Mouse (Mus musculus) intestine, postnatal 0 days (tissue): ENCODE results near the gene Taar7e. TPM values are rescaled to one million over a fixed set of nuclear protein-coding genes. Genes with fewer than 3 reads are reported as not detected.

Experiments used
- ATAC-seq: fragments of 200-750 bp; cut with Nextera tagmentation; 2 replicates; pipeline ENCODE4 v1.8.0; 2017; ENCODE audit warnings: mild to moderate bottlenecking, moderate TSS enrichment, moderate library complexity
- H3K27ac ChIP-seq: fragments of 300-500 bp; sonication (generic); 2 replicates; pipeline ENCODE4 v1.5.1; 2014; ENCODE audit warnings: mild to moderate bottlenecking, low read depth, low read length, moderate library complexity
- H3K27me3 ChIP-seq: fragments of 300-500 bp; sonication (generic); replicated peaks from 2 replicates; pipeline ENCODE4 v1.6.1; 2014; ENCODE audit warnings: low read length, mixed read lengths; ENCODE audit not compliant: control insufficient read depth, insufficient read depth
- H3K36me3 ChIP-seq: fragments of 300-500 bp; sonication (generic); 2 replicates; pipeline ENCODE4 v1.6.1; 2014; ENCODE audit warnings: mild to moderate bottlenecking, moderate library complexity; ENCODE audit not compliant: control insufficient read depth, insufficient read depth
- H3K4me1 ChIP-seq: fragments of 300-500 bp; sonication (generic); replicated peaks from 2 replicates; pipeline ENCODE4 v1.6.1; 2014; ENCODE audit warnings: antibody characterized with exemption, low read length, mixed read lengths; ENCODE audit not compliant: control insufficient read depth, insufficient read depth
- H3K4me2 ChIP-seq: fragments of 300-500 bp; sonication (generic); replicated peaks from 2 replicates; pipeline ENCODE4 v1.6.1; 2014; ENCODE audit warnings: low read depth, mild to moderate bottlenecking, moderate library complexity
- H3K4me3 ChIP-seq: fragments of 300-500 bp; sonication (generic); 2 replicates; pipeline ENCODE4 v1.5.1; 2014; ENCODE audit warnings: low read depth, low read length
- H3K9ac ChIP-seq: fragments of 300-500 bp; sonication (generic); 2 replicates; pipeline ENCODE4 v1.6.1; 2014; ENCODE audit warnings: mild to moderate bottlenecking, low read depth, low read length
- H3K9me3 ChIP-seq: fragments of 300-500 bp; sonication (generic); 2 replicates; pipeline ENCODE4 v1.6.1; 2016; ENCODE audit warnings: mixed run types; ENCODE audit not compliant: control insufficient read depth
- CTCF ChIP-seq: sonication (generic); IDR thresholded peaks from 2 replicates; pipeline ENCODE4 v1.5.1; 2016; ENCODE audit warnings: low read depth, mild to moderate bottlenecking, control low read depth, antibody characterized with exemption, moderate library complexity
- WGBS: fragments of 180-500 bp; shearing (Covaris S2); extraction: QIAGEN DNeasy Blood & Tissue Kit; methylation state at CpG from one replicate; pipeline ENCODE4 v1.1.7; 2014; 5-methylcytosine and 5-hydroxymethylcytosine counted together
- polyA plus RNA-seq: library from polyadenylated mRNA; unstranded; fragments of >200 nt; fragmentation: Nextera tagmentation; extraction: Ambion mirVana; gene quantifications from 2 replicates; pipeline ENCODE4 v1.2.1, GENCODE M21; 2015

Gene Taar7e
- polyA plus RNA-seq, result not detected in 2 replicates

DNA sequence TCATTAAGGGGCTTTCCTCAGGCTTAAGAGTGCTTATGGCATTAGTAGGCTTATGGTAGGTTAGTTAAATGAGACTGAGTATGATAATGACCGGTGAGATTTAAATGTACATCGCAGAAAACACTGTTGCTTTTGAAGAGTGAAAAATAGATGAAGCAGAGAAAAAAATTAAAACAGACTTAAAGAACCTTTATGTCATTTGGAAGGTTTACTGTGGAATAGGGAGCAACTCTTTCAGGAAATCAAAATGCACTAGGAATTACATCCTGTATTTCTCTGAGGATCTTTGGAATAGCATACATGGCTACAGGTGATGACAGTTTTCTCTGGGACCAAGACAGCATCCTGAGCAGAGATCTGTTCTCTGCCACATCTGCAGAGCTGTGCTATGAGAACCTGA lies at the start of gene Taar7e:
TSS of gene Taar7e (plus strand) at position 301 of the 400 bp plus-strand sequence.
- H3K9me3 ChIP-seq, result no peaks in the 10 kb centered on the region
- H3K27ac ChIP-seq, result no peak within 1 kb of the TSS
- WGBS, result 91% methylated on average over 2 of the region's 2 CpGs
- no peak for ATAC-seq
- no peaks in the 10 kb centered on the region for H3K4me1 ChIP-seq
- no peaks in the 10 kb centered on the region for H3K27me3 ChIP-seq
- TF ChIP-seq CTCF, result no peak
- H3K4me3 ChIP-seq, result no peak within 1 kb of the TSS
- H3K36me3 ChIP-seq, result no peaks in the 10 kb centered on the region
- H3K4me2 ChIP-seq, result no peak within 1 kb of the TSS
- no peak within 1 kb of the TSS for H3K9ac ChIP-seq

DNA sequence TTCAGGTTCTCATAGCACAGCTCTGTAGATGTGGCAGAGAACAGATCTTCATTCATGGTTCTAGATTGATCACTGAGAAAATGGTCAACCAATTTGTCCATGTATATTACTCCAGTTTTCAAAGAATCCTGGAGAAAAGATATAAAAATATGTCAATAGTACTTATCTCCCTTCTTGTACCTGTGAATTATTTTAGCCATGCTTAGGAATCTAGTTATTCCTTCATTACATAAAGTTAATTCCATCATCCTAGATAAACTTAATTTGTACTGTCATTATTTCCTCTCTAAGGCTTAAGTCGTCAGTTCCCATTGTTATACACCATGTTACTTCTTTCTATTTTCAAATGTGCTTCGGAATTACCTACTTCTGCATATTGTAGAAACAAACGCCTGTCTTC lies 44.0 kb upstream of the Taar7e start, which contains the start of gene Taar7a:
TSS of gene Taar7a (minus strand) at position 101 of the 400 bp plus-strand sequence.
- H3K27ac ChIP-seq, result no peak within 1 kb of the TSS
- no peaks in the 10 kb centered on the region for H3K4me1 ChIP-seq
- no peak within 1 kb of the TSS for H3K4me3 ChIP-seq
- H3K4me2 ChIP-seq, result no peak within 1 kb of the TSS
- WGBS, result 84% methylated on average over 3 of the region's 3 CpGs
- TF ChIP-seq CTCF, result no peak
- H3K9me3 ChIP-seq, result no peaks in the 10 kb centered on the region
- no peaks in the 10 kb centered on the region for H3K27me3 ChIP-seq
- no peaks in the 10 kb centered on the region for H3K36me3 ChIP-seq
- ATAC-seq, result no peak
- no peak within 1 kb of the TSS for H3K9ac ChIP-seq

DNA sequence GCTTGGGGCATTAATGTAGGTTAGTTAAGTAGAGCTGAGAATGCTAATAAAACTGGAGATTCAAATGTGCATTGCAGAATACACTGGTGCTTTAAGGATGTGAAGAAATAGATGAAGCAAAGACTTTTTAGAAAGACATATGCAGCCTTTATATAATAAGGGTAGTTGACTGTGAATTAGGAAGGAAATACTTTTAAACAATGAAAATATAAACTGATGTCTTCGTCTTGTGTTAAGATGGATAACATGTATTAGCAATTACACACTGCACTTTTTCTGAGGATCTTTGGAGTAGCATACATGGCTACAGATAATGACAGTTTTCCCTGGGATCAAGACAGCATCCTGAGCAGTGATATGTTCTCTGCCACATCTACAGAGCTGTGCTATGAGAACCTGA lies 37.8 kb upstream of the Taar7e start, which contains the start of gene Taar7b:
TSS of gene Taar7b (plus strand) at position 301 of the 400 bp plus-strand sequence.
- Histone ChIP-seq H3K4me1 (no peaks in the 10 kb centered on the region), H3K36me3 (no peaks in the 10 kb centered on the region), H3K4me3 (no peak within 1 kb of the TSS), H3K9ac (no peak within 1 kb of the TSS), H3K9me3 (no peaks in the 10 kb centered on the region), H3K27ac (no peak within 1 kb of the TSS), H3K27me3 (no peaks in the 10 kb centered on the region), H3K4me2 (no peak within 1 kb of the TSS)
- no peak for ATAC-seq
- WGBS, result 76% methylated on average over 1 of the region's 1 CpGs
- TF ChIP-seq CTCF, result no peak

GRCm38 (mm10) chr10:24006442-24006841 lies 31.0 kb upstream of the Taar7e start:
- Histone ChIP-seq H3K9ac (no peak overlapping the region), H3K4me2 (no peak overlapping the region), H3K27me3 (no peaks in the 10 kb centered on the region), H3K9me3 (no peaks in the 10 kb centered on the region), H3K4me3 (no peak overlapping the region), H3K4me1 (no peaks in the 10 kb centered on the region), H3K36me3 (no peaks in the 10 kb centered on the region), H3K27ac (no peak overlapping the region)
- TF ChIP-seq CTCF, result no peak
- ATAC-seq, result no peak
- 65% methylated on average over 1 of the region's 1 CpGs for WGBS

DNA sequence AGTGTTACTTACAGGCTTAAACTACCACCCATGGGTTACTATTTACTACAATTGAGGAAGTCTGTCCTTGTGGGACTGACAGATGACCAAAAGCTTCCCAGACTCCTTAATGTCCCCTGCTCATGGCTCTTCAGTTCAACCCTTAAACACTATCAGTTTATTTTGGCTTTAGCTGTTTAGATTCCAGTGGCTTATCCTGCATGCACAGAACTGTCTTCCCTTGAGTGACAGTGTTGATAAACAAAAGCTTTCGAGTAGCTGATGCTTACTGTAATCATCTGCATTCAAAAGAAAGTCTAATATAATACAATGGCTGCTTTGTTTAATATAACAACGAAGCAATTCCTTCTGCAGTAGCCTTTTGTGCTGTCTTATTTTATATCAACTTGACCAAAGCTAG lies 30.4 kb upstream of the Taar7e start:
- WGBS, result 42% methylated on average over 2 of the region's 2 CpGs
- Histone ChIP-seq H3K4me1 (no peaks in the 10 kb centered on the region), H3K27me3 (no peaks in the 10 kb centered on the region), H3K4me2 (no peak overlapping the region), H3K36me3 (no peaks in the 10 kb centered on the region), H3K9me3 (no peaks in the 10 kb centered on the region), H3K27ac (no peak overlapping the region), H3K9ac (no peak overlapping the region), H3K4me3 (no peak overlapping the region)
- no peak for ATAC-seq
- TF ChIP-seq CTCF, result no peak

DNA sequence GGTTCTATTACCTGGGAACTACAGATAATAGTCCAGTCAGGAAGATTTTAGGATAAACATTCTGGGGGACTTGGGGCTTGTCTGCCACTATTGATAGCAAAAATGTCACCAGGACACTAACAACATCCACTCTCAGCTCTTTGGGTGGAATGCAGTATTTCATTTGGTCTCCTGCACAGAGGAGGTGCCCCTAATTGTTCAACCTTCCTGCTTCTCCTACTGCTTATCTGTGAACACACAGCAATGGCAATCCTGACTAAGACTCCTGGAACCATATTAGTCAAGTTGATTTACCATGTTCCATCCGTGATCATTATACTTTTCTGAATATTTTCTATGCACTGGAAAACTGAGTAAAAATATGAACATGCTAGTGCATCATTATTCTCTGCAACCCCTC lies 29.3 kb upstream of the Taar7e start:
- Histone ChIP-seq H3K4me3 (no peak overlapping the region), H3K27ac (no peak overlapping the region), H3K9ac (no peak overlapping the region), H3K27me3 (no peaks in the 10 kb centered on the region), H3K9me3 (no peaks in the 10 kb centered on the region), H3K36me3 (no peaks in the 10 kb centered on the region), H3K4me2 (no peak overlapping the region), H3K4me1 (no peaks in the 10 kb centered on the region)
- no peak for TF ChIP-seq CTCF
- no peak for ATAC-seq
- 78% methylated on average over 1 of the region's 1 CpGs for WGBS

GRCm38 (mm10) chr10:24026922-24027321 lies 10.5 kb upstream of the Taar7e start, which contains the start of gene Taar7d:
Gene Taar7d, plus strand, starts transcription at chr10:24027222.
- no peaks in the 10 kb centered on the region for H3K27me3 ChIP-seq
- no peaks in the 10 kb centered on the region for H3K4me1 ChIP-seq
- no peak for ATAC-seq
- no peaks in the 10 kb centered on the region for H3K9me3 ChIP-seq
- no peak within 1 kb of the TSS for H3K9ac ChIP-seq
- H3K4me2 ChIP-seq, result no peak within 1 kb of the TSS
- H3K27ac ChIP-seq, result no peak within 1 kb of the TSS
- no peaks in the 10 kb centered on the region for H3K36me3 ChIP-seq
- TF ChIP-seq CTCF, result no peak
- H3K4me3 ChIP-seq, result no peak within 1 kb of the TSS
